Mouse (Mus musculus): ENCODE measurements around the gene Nf2.
A peak's percentile ranks its signal among the peaks of the same experiment; 100 is the strongest.

GRCm38 (mm10) chr11:4894848-4895816 is 45.8 kb upstream of the Nf2 start, which contains the start of gene Thoc5:
- TF ChIP-seq CTCF (IDR thresholded peaks at IDR 0.05; ENCODE audit: low read depth, low read length) (no peak), POLR2A (IDR thresholded peaks at IDR 0.05; ENCODE audit: insufficient read depth, low read length) (peak; percentile 60), EP300 (IDR thresholded peaks at IDR 0.05; ENCODE audit: insufficient read depth, low read depth, low read length) (no peak)
